Mouse (Mus musculus): ENCODE results near the gene Ip6k1.

DNA sequence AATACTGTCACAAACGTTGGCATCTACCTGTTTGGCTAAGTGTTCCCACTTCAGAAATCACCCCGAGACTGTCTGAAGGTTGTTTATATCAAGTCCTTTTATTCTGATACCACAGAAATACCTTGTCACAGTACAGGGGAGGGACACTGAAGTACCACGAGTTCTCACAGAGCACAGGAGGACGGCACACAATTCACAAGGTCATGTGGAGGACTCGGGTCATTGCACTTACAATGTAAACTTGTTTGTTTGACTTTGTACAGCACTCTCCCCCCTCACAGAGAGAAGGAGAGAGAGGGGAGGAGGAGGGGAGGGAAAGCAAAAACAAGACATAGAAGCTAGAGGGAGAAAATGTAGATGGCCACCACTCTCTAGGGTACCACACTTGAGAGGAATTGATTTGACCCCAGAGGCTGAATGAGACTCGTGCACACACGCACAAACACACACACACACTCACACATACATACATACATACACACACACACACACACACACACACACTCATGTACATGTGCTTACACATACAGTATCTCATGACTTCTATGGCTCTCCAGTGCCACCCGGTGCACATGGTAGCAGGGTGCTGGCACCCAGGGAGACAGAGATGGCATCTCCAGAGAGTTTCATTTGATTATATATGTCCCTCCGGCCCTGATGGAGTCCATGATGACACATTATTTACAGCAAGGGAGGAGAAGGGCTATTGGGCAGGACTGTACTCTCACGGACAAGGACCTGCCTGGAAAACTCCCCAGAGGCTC is 93.8 kb downstream of the Ip6k1 start:
- no peak for TF ChIP-seq POLR2A (IDR thresholded peaks at IDR 0.05; ENCODE audit: borderline replicate concordance, extremely low read depth, low read depth, low read length)
- no peak for TF ChIP-seq CTCF (IDR thresholded peaks at IDR 0.05; ENCODE audit: insufficient read depth, low read length)

All from lung, adult 2 months (tissue).